Mouse (Mus musculus) heart, postnatal 0 days (tissue): ENCODE data around the gene Dhcr24.

ENCODE experiments used
- CTCF ChIP-seq: IDR thresholded peaks from 2 replicates; pipeline ENCODE4 v1.5.1; 2016; ENCODE audit warnings: antibody characterized with exemption, control low read depth, low read depth
- EP300 ChIP-seq: IDR thresholded peaks from 2 replicates; pipeline ENCODE4 v1.6.1; 2016; ENCODE audit warnings: antibody characterized with exemption, low read depth

DNA sequence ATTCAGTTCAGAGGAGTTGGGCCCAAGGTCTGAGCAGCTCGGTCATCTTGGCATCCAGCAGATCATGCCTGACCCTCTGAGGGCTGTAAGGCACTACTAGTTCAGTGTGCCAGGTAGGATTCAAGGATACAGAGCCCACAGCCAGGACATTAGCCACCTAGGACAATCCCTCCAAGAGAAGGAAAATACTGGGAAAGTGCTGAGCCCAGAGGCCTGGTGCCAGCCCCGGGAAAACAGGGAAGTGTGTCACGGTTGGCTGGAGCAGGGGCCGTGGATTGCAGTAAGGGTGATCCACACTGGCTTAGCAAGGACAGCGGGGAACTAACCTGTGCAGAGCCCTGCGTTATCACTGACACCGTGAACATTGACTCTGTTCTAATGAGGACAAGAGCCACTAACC, 16.7 kb downstream of the Dhcr24 start:
- TF ChIP-seq CTCF (no peak), EP300 (no peak)
